Mouse (Mus musculus) midbrain, embryonic 11.5 days (tissue): ENCODE data around the gene Efna5. TPM values are rescaled to one million over a fixed set of nuclear protein-coding genes. Genes with fewer than 3 reads are reported as not detected.

Source experiments
- ATAC-seq: fragments of 200-750 bp; cut with Nextera tagmentation; 2 replicates; pipeline ENCODE4 v1.8.0; 2017; ENCODE audit warnings: moderate TSS enrichment, moderate library complexity; ENCODE audit not compliant: low FRiP score
- DNase-seq: peaks from one replicate; pipeline ENCODE4 v3.0.0; 2015; ENCODE audit warnings: low spot score; ENCODE audit errors: missing footprints
- H3K27ac ChIP-seq: fragments of 300-500 bp; sonication (generic); 2 replicates; pipeline ENCODE4 v1.5.1; 2014; ENCODE audit warnings: low read depth, low read length
- H3K27me3 ChIP-seq: fragments of 300-500 bp; sonication (generic); 2 replicates; pipeline ENCODE4 v1.6.1; 2014; ENCODE audit warnings: mild to moderate bottlenecking, low read length, moderate library complexity, mixed read lengths; ENCODE audit not compliant: control insufficient read depth, insufficient read depth
- H3K36me3 ChIP-seq: fragments of 300-500 bp; sonication (generic); 2 replicates; pipeline ENCODE4 v1.6.1; 2014; ENCODE audit warnings: mild to moderate bottlenecking, low read length, moderate library complexity, mixed read lengths; ENCODE audit not compliant: control insufficient read depth, insufficient read depth
- H3K4me1 ChIP-seq: fragments of 300-500 bp; sonication (generic); 2 replicates; pipeline ENCODE4 v1.6.1; 2014; ENCODE audit warnings: low read length; ENCODE audit not compliant: control insufficient read depth, insufficient read depth
- H3K4me2 ChIP-seq: fragments of 300-500 bp; sonication (generic); 2 replicates; pipeline ENCODE4 v1.6.1; 2014; ENCODE audit warnings: mild to moderate bottlenecking, moderate library complexity
- H3K4me3 ChIP-seq: fragments of 300-500 bp; sonication (generic); 2 replicates; pipeline ENCODE4 v1.5.1; 2014; ENCODE audit warnings: low read depth, low read length
- H3K9ac ChIP-seq: fragments of 300-500 bp; sonication (generic); 2 replicates; pipeline ENCODE4 v1.6.1; 2014; ENCODE audit warnings: low read length
- H3K9me3 ChIP-seq: fragments of 300-500 bp; sonication (generic); 2 replicates; pipeline ENCODE4 v1.6.1; 2016; ENCODE audit warnings: low read length; ENCODE audit not compliant: control insufficient read depth
- WGBS: fragments of 180-500 bp; shearing (Covaris S2); extraction: QIAGEN DNeasy Blood & Tissue Kit; methylation state at CpG from one replicate; pipeline ENCODE4 v1.1.7; 2014; 5-methylcytosine and 5-hydroxymethylcytosine counted together
- polyA plus RNA-seq: library from polyadenylated mRNA; unstranded; fragments of >200 nt; fragmentation: Nextera tagmentation; extraction: Ambion mirVana; gene quantifications from 2 replicates; pipeline ENCODE4 v1.2.1, GENCODE M21; 2014

Gene Efna5
- polyA plus RNA-seq, result 72.5 and 80.5 TPM in 2 replicates

DNA sequence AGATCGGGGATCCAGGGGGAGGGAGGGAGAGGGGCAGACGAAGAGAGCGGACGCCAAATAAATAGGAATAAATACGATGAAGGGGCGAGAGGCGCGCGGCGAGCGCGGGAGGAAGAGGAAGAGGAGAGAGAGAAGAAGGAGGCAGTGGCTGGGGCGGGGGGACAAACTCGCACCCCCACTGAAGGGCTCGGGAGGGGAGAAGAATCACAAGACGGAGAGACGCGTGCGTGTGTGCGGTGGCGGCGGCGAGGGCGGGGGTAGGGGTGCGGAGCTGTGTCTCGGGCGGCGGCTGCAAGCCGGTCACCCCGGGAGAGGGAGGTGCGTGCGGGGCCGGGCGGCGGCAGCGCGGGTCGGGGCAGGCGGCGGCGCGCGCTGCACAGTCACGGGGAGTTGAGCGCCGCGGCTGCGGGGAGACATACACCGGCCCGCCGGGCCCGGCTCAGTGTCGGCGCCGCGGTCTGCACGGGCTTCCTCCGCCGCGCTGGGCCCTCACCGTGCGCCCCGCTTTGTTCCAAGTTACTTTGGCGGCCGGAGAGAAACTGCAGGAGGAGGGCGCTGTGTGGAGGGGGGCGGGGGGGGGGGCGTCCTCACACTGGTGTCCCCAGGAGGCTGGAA lies at the start of gene Efna5:
Efna5 (minus strand) TSS at position 142 of the 615 bp plus-strand sequence.
- 1% methylated on average over 35 of the region's 68 CpGs for WGBS
- ATAC-seq, result peak; percentile 36

DNA sequence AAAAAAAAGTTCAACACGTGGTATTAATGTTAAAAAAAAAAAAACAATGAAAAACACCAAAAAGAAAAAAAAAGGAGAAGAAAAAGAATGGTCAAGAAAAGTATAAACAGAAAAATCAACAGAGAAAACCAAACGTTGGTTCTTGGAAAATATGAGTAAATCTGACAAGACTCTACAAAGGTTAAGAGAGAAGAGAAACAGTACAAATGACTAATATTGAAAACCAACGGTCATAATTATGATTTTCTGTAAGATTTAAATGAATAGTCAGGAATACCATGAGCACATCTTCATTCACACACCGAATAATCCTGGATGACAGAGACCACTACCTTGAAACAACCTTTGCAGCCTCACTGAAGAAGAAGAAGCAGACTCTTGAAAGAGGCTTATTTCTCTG lies 34.2 kb upstream of the Efna5 start:
- Histone ChIP-seq H3K9me3 (no peaks in the 10 kb centered on the region), H3K4me2 (no peak overlapping the region), H3K36me3 (no peaks in the 10 kb centered on the region), H3K9ac (no peak overlapping the region), H3K4me3 (no peak overlapping the region), H3K4me1 (no peaks in the 10 kb centered on the region), H3K27ac (no peak overlapping the region), H3K27me3 (no peaks in the 10 kb centered on the region)
- DNase-seq, result no peak
- ATAC-seq, result no peak
- WGBS, result 84% methylated on average over 4 of the region's 4 CpGs

More for the DNA sequence above, at the start of gene Efna5:
- peaks cover 8% of the 10 kb centered on the region; the same call in 1 of the 2 replicates for H3K4me1 ChIP-seq
- DNase-seq, result peak; percentile 96
- H3K4me3 ChIP-seq, result peak within 1 kb of the TSS; percentile 88
- H3K4me2 ChIP-seq, result peak within 1 kb of the TSS; percentile 96
- H3K27ac ChIP-seq, result peak within 1 kb of the TSS; percentile 92
- H3K27me3 ChIP-seq, result peaks cover 6% of the 10 kb centered on the region
- no peaks in the 10 kb centered on the region for H3K9me3 ChIP-seq
- peak within 1 kb of the TSS; percentile 96 for H3K9ac ChIP-seq
- no peaks in the 10 kb centered on the region for H3K36me3 ChIP-seq

DNA sequence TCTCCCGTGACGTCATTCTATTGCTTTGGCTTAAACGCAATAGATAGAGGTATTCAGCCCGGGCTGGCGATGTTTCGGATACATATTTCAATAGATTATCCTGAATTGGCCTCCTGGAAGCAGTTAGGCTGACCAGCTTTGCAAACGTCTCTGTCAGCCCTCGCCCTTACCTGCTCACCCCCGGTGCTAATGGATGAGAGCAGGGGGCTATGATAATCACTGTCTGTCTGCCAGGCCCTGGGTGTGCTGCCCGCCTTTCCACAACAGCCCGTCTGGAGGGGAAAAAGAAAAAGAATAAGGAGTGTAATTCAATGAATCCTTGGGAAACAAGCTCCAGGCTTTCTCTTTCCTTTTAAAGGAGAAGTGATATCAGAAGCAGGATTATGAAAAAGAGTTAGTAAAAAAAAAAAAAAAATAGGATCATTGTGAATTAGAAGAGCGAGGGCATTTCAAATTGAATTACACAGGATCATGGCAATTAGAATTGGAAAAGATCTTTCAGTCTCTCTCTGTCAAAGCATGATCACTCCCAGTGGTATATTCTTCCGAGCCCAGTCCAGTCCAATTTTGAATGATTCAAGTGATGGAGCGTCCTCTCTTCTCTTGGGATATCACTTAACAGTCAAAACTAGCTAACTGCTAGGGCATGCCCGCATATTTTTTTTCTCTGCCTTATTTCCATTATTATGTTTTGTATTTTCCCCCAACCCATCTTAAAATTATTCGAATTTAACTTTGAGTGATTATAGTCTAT lies 24.8 kb upstream of the Efna5 start:
- Histone ChIP-seq H3K27ac (no peak overlapping the region), H3K4me2 (no peak overlapping the region), H3K4me3 (no peak overlapping the region), H3K9me3 (no peaks in the 10 kb centered on the region), H3K36me3 (no peaks in the 10 kb centered on the region), H3K4me1 (no peaks in the 10 kb centered on the region), H3K27me3 (no peaks in the 10 kb centered on the region), H3K9ac (no peak overlapping the region)
- 65% methylated on average over 16 of the region's 16 CpGs for WGBS
- ATAC-seq, result no peak
- DNase-seq, result no peak

DNA sequence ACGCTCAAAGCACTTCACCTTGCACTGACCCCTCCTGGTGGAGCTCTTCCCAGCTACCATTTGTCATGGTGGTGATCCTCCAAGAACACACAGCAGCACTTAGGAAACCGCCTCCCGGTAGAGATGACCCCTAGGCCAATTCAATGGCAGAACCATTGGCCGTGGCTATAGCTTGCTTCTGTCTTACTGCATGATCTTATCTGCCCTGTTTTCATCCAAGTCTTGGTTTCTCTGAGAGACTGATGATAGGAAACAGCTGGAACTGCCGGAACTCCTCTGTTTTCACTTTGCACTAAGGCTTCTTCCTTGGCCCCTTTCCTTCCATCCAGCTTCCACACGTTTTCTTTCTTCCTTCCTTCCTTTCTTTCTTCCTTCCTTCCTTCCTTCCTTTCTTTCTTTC lies 17.9 kb upstream of the Efna5 start:
- DNase-seq (no peak), ATAC-seq (no peak)
- WGBS, result 86% methylated on average over 6 of the region's 6 CpGs
- Histone ChIP-seq H3K9ac (no peak overlapping the region), H3K27me3 (no peaks in the 10 kb centered on the region), H3K9me3 (no peaks in the 10 kb centered on the region), H3K4me3 (no peak overlapping the region), H3K4me2 (no peak overlapping the region), H3K4me1 (no peaks in the 10 kb centered on the region), H3K36me3 (no peaks in the 10 kb centered on the region), H3K27ac (no peak overlapping the region)

DNA sequence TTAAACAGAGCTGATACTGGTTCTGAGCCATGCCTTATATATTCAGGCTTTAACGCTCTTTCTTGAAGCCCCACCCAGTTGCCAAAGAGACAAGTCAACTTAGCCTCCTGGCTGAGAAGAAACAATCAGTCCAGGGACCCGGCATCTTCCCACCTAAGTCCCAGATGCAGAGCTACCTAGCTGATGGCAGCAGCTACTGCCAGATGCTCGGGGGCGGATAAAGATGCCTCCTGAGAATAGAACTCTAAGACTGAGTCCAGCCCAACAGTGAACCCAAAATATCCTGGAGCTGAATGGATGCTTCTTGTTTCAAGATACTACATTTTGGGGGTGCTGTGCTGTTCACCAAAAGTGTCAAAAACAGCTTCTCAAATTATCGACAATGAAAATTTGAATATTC lies 8.9 kb upstream of the Efna5 start:
- Histone ChIP-seq H3K9ac (no peak overlapping the region), H3K36me3 (no peaks in the 10 kb centered on the region), H3K4me1 (peaks cover 7% of the 10 kb centered on the region; the same call in 1 of the 2 replicates), H3K4me2 (no peak overlapping the region), H3K9me3 (no peaks in the 10 kb centered on the region), H3K27ac (no peak overlapping the region), H3K27me3 (no peaks in the 10 kb centered on the region), H3K4me3 (no peak overlapping the region)
- 83% methylated on average over 5 of the region's 5 CpGs for WGBS
- DNase-seq, result no peak
- ATAC-seq, result no peak

DNA sequence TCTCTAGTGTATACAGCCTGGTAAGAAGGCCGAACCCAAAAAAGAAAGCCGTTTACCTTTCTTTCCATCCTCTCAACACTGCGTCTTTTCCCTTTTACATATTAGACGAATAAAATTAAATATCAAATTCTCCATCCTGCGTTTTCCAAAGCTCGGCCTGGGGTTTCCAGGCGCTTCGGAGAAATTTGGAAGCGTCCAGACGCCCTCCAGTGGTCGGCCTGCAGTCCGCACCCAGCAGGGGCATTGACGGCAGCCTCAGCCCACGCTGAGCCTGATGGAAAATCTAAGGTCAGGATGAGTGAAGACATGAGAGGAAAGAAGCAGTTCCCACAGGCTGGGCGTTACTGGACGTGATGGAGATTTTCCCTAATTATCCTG lies 3.0 kb upstream of the Efna5 start:
- Histone ChIP-seq H3K9me3 (no peaks in the 10 kb centered on the region), H3K4me2 (peak overlapping the region; percentile 96), H3K4me1 (peaks cover 14% of the 10 kb centered on the region; the same call in 1 of the 2 replicates), H3K27me3 (no peaks in the 10 kb centered on the region), H3K9ac (peak overlapping the region; percentile 62), H3K4me3 (peak overlapping the region; percentile 88), H3K36me3 (no peaks in the 10 kb centered on the region), H3K27ac (peak overlapping the region; percentile 44; the same call in 1 of the 2 replicates)
- WGBS, result under 1% methylated on average over 16 of the region's 16 CpGs
- DNase-seq (peak; percentile 96), ATAC-seq (0 out of 2 replicates have a peak, but pooled peaks have one; percentile 3)

DNA sequence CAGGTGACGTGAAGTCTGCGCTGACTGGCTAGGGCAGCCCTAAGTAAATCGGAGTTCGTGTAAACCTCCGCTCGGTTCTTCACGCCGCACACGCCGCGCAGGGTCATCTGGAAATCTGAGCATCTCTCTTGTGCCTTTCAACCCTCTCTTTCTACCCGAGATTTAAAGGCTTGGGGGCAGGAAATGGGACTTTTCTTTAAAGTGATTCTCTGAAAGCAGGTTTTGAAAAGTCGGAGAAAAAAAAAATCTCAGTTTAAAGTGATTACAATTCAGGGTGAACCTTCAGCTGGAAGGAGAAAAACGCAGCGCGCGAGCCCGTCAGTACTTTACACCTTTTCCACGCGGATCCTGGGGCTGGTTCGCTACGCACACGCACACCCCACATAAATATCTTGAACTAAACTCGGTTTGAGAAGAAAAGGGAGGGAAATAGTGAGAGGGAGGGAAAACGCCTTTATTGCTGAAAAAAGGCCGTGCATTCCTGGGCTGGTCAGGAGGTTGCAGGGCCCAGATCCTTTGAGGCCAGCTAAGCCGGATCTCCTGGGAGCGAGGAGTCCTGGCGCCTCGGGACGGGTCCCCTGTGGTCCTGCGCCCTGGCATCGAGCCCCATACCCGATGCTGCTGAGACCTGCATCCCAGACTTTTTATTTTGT lies 2.5 kb upstream of the Efna5 start:
- peak overlapping the region; percentile 62 for H3K9ac ChIP-seq
- 0% methylated on average over 34 of the region's 34 CpGs for WGBS
- no peaks in the 10 kb centered on the region for H3K9me3 ChIP-seq
- peak overlapping the region; percentile 88 for H3K4me3 ChIP-seq
- H3K4me1 ChIP-seq, result peaks cover 12% of the 10 kb centered on the region; the same call in 1 of the 2 replicates
- DNase-seq (peak; percentile 97), ATAC-seq (peak; percentile 8)
- peak overlapping the region; percentile 96 for H3K4me2 ChIP-seq
- no peaks in the 10 kb centered on the region for H3K36me3 ChIP-seq
- H3K27ac ChIP-seq, result peak overlapping the region; percentile 44
- H3K27me3 ChIP-seq, result no peaks in the 10 kb centered on the region

DNA sequence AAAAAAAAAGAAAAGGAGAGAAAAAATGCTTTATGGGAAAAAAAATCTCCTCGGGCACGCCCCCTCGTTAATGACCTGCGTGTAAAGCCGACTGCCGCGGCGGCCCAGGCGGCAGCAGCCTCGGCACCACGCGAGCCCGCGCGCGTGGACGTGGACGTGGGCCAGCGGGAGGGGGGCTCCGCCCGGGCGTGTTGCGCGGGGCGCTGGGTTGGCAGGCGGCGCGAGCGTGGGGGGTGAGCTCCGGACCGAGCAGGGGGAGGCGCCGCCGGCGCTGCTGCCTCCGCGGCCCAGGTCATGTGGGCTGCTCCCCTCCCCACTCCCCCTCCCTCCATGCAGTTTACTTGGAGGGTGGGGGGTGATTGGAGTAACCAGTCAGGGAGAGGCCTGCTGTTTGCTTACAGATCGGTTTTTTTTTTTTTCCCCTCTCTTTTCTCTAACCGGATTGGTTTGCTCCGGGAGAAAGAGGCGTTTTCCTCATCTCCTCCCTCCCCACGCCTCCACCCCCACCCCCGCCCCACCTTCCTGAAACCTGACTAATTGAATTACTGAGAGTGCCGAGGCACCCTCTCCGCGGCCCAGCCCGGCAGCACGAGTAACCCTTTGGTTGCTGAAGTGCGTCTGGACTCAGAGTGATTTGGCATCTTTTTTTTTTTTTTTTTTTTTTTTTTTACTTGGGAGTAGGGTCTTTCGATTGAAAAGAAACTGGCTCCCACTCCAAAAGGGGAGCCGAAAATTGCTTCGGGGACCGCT lies 1.8 kb upstream of the Efna5 start:
- Histone ChIP-seq H3K36me3 (no peaks in the 10 kb centered on the region), H3K9ac (peak overlapping the region; percentile 96), H3K9me3 (no peaks in the 10 kb centered on the region), H3K27me3 (no peaks in the 10 kb centered on the region; the same call in 1 of the 2 replicates), H3K4me1 (peaks cover 12% of the 10 kb centered on the region; the same call in 1 of the 2 replicates), H3K27ac (peak overlapping the region; percentile 92), H3K4me3 (peak overlapping the region; percentile 88), H3K4me2 (peak overlapping the region; percentile 96)
- WGBS, result under 1% methylated on average over 43 of the region's 53 CpGs
- DNase-seq (peak; percentile 97), ATAC-seq (peak; percentile 87)
